ENCODE assay signal across 21 mouse cellular contexts in the genomic region with DNA sequence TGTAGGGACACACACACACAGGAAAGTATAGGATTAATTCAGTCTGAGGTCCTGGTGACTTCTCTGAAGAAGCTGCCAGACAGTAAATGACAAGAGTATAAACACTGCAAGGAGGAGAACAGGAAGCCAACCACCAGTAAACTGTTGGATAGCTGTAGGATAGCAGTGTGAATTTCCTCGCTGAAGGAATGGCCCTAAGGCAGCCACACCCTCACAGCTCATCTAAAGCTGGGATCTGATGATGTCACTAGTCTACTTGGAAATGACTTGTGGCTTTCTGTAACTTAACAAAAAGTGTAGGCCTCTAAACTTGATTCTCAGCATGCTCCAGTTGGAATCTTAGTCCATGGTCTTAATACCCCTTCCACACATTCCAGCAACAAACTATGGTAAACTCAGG.
"Had no signal": no experiment of that assay in that cellular context is flagged by ENCODE, and none has a peak within 500 bp of the region (broad histone marks: within the 10 kb centered on the region; RNA-seq: fewer than 3 reads in every experiment).

No protein-coding gene starts in this region.

- DNase-seq: gastrocnemius, postnatal 14 days; gastrocnemius, postnatal 36 days; heart, adult 18-20 months; heart, postnatal 14 days; heart, postnatal 36 days; kidney, adult 18-20 months; kidney, adult 8-10 months; kidney, postnatal 14 days; kidney, postnatal 4 days; liver had no signal

- H3K9me3 ChIP-seq: heart, embryonic 13.5 days; heart, embryonic 15.5 days; hindbrain, embryonic 13.5 days; hindbrain, embryonic 15.5 days; limb, embryonic 10.5 days; limb, embryonic 12.5 days had no signal

- H3K4me2 ChIP-seq: heart, embryonic 11.5 days; heart, embryonic 13.5 days; heart, embryonic 15.5 days; hindbrain, embryonic 13.5 days; hindbrain, embryonic 15.5 days; limb, embryonic 12.5 days; liver, embryonic 11.5 days had no signal

- H3K27me3 ChIP-seq: heart, embryonic 13.5 days; heart, embryonic 15.5 days; hindbrain, embryonic 13.5 days; hindbrain, embryonic 15.5 days; limb, embryonic 12.5 days had no signal

- H3K9ac ChIP-seq: heart, embryonic 13.5 days; heart, embryonic 15.5 days; hindbrain, embryonic 13.5 days; hindbrain, embryonic 15.5 days; limb, embryonic 12.5 days had no signal

- H3K4me1 ChIP-seq: heart, embryonic 13.5 days; heart, embryonic 15.5 days; hindbrain, embryonic 15.5 days had no signal

- H3K36me3 ChIP-seq: heart, embryonic 15.5 days; hindbrain, embryonic 13.5 days; hindbrain, embryonic 15.5 days had no signal

- H3K27ac ChIP-seq: heart, embryonic 13.5 days; heart, embryonic 15.5 days; hindbrain, embryonic 13.5 days; hindbrain, embryonic 15.5 days; hindbrain, postnatal 0 days; layer of hippocampus, adult 2 months; left cerebral cortex, adult 2 months; limb, embryonic 10.5 days; limb, embryonic 12.5 days had no signal

- H3K4me3 ChIP-seq: heart, embryonic 13.5 days; heart, embryonic 15.5 days; hindbrain, embryonic 13.5 days; hindbrain, embryonic 15.5 days; layer of hippocampus, adult 2 months; left cerebral cortex, adult 2 months; limb, embryonic 10.5 days; limb, embryonic 12.5 days had no signal
